Mouse (Mus musculus): ENCODE measurements around the gene Fam178b. TPM values are rescaled to one million over a fixed set of nuclear protein-coding genes. Genes with fewer than 3 reads are reported as not detected.

The Fam178b gene
- polyA plus RNA-seq, 1 experiment, result not detected

DNA sequence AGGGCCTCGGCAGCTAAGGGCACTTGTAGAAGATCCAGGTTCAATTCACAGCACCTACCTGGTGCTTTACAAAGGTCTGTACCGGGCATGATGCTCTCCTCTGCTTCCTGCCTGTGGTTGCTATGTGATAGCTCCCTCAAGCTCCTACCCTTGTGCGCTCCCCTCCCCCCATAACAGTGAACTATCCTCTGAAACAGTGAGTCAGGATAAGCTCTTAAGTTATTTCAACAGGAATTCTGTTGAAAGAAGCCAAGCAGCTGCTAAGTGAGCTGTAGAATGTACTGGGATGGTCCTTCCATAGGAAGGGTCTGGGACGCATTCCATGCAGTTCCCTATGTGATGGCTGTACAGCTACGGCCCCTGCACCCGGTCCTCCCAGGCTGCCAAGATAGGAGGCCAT, 149.4 kb downstream of the Fam178b start:
- Histone ChIP-seq H3K27ac (ENCODE audit: insufficient read depth, low read depth, low read length) (no peak overlapping the region), H3K4me1 (ENCODE audit: control insufficient read depth, insufficient read depth, low read length) (peaks cover 21% of the 10 kb centered on the region), H3K4me3 (ENCODE audit: insufficient read depth, low read depth, low read length) (no peak overlapping the region)
- WGBS, result 87% methylated on average over 6 of the region's 6 CpGs
- no peak for TF ChIP-seq POLR2A (IDR thresholded peaks at IDR 0.05; ENCODE audit: insufficient read depth, low read depth, low read length)

DNA sequence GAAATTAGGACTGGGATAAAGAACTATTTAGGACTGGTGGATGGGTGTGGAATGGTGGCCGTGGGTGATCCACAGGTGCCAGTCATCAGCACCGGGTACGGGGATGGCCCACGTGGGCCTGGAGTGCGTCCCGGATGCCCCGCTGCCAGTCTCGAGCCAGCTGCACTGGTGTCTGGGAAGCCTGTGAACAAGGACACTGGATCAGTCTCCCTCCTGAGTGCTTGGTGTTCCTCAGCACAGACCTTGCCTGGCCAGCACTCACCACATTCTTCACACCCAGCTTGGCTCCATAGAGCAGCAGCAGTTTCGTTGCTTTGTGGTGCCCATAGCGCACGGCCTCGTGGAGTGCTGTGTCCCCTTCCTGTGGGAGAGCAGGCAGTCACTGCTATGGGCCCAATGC, 151.5 kb downstream of the Fam178b start:
- TF ChIP-seq POLR2A (IDR thresholded peaks at IDR 0.05; ENCODE audit: insufficient read depth, low read depth, low read length) (no peak), CTCF (IDR thresholded peaks at IDR 0.05; ENCODE audit: insufficient read depth, low read depth, low read length) (no peak)
- Histone ChIP-seq H3K27ac (ENCODE audit: insufficient read depth, low read depth, low read length) (no peak overlapping the region), H3K4me3 (ENCODE audit: insufficient read depth, low read depth, low read length) (no peak overlapping the region), H3K4me1 (ENCODE audit: control insufficient read depth, insufficient read depth, low read length) (peaks cover 17% of the 10 kb centered on the region)
- WGBS, result 93% methylated on average over 12 of the region's 12 CpGs

DNA sequence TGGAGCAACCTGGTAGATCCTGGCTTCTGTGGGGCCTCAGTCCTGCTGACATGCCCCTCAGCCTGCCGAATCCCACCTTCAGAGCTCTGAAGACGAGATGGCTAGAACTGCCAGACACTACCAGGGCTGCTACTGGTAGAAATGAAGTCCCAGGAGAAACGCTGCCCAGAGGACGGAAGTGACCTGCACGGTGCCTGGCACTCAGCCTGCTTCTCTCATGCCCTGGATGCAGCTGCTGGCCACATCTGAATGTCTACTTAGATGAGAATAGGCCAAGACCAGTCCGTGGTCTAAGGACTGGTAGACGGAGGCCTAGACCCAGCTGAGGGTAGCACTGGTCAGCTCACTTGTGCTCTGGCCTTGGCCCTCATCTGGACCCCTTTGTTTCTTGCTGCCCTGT, 152.0 kb downstream of the Fam178b start:
- Histone ChIP-seq H3K4me1 (ENCODE audit: control insufficient read depth, insufficient read depth, low read length) (peaks cover 14% of the 10 kb centered on the region), H3K27ac (ENCODE audit: insufficient read depth, low read depth, low read length) (no peak overlapping the region), H3K4me3 (ENCODE audit: insufficient read depth, low read depth, low read length) (no peak overlapping the region)
- 81% methylated on average over 7 of the region's 7 CpGs for WGBS
- TF ChIP-seq CTCF (IDR thresholded peaks at IDR 0.05; ENCODE audit: insufficient read depth, low read depth, low read length) (no peak), POLR2A (IDR thresholded peaks at IDR 0.05; ENCODE audit: insufficient read depth, low read depth, low read length) (no peak)

DNA sequence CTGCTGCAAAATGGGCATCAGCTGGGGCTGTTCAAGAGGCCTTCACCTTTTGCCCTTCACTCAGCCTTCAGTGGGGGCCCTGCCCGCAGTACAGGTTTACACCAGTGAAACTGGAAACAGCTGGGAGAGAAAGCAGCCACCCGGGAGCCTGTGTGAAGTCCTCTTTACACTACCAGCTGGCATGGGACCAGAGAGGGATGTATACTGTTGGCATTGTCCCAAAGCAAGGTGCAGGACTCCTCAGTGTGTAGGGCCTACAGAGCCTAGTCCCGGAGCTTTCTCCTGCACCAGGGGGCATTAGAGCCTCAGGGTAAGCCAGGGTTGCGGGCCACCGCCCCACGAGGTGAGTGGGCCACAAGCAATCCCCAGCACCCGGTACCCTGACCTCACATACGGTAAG, 152.5 kb downstream of the Fam178b start:
- Histone ChIP-seq H3K4me1 (ENCODE audit: control insufficient read depth, insufficient read depth, low read length) (peaks cover 9% of the 10 kb centered on the region), H3K4me3 (ENCODE audit: insufficient read depth, low read depth, low read length) (no peak overlapping the region), H3K27ac (ENCODE audit: insufficient read depth, low read depth, low read length) (no peak overlapping the region)
- WGBS, result 71% methylated on average over 8 of the region's 8 CpGs
- TF ChIP-seq POLR2A (IDR thresholded peaks at IDR 0.05; ENCODE audit: insufficient read depth, low read depth, low read length) (no peak), CTCF (IDR thresholded peaks at IDR 0.05; ENCODE audit: insufficient read depth, low read depth, low read length) (no peak)

DNA sequence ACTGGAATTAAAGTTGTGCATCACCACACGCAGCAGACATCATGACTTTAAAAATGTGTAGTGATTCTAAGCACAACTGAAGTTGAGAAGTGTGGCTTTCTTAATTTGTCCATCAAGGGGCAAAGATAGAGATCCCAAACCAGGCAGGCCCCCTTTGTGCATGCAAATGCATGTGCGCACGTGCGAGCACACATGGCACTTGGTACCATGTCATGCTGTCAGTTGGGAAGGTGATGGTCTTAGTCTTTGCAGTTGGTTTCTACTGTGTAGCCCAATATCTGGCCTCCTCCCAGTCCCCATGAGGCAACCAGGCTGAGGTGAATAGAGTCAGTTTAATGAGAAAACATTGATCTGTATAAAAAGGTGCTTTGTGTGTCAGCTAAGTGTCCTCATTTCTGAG, 153.1 kb downstream of the Fam178b start:
- H3K27ac ChIP-seq (ENCODE audit: insufficient read depth, low read depth, low read length), result no peak overlapping the region
- no peak overlapping the region for H3K4me3 ChIP-seq (ENCODE audit: insufficient read depth, low read depth, low read length)
- peaks cover 5% of the 10 kb centered on the region; the same call in 1 of the 2 replicates for H3K4me1 ChIP-seq (ENCODE audit: control insufficient read depth, insufficient read depth, low read length)
- 94% methylated on average over 4 of the region's 4 CpGs for WGBS
- TF ChIP-seq POLR2A (IDR thresholded peaks at IDR 0.05; ENCODE audit: insufficient read depth, low read depth, low read length), result no peak
- TF ChIP-seq CTCF (IDR thresholded peaks at IDR 0.05; ENCODE audit: insufficient read depth, low read depth, low read length), result no peak

DNA sequence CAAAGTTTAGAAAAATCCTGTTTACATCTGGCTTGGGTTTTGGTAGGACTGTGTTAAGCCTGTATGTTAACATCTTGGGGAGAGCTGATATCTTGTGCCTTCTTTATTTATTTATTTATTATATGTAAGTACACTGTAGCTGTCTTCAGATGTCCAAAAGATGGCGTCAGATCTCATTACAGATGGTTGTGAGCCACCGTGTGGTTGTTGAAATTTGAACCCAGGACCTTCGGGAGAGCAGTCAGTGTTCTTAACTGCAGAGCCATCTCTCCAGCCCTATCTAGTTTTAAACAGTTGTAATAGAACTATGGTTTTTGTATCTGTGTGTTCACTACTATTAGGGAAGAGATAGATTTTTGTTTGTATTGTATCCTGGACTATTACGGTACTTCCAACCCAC, 153.7 kb downstream of the Fam178b start:
- TF ChIP-seq CTCF (IDR thresholded peaks at IDR 0.05; ENCODE audit: insufficient read depth, low read depth, low read length) (no peak), POLR2A (IDR thresholded peaks at IDR 0.05; ENCODE audit: insufficient read depth, low read depth, low read length) (no peak)
- WGBS, result 86% methylated on average over 4 of the region's 4 CpGs
- Histone ChIP-seq H3K4me3 (ENCODE audit: insufficient read depth, low read depth, low read length) (no peak overlapping the region), H3K4me1 (ENCODE audit: control insufficient read depth, insufficient read depth, low read length) (no peaks in the 10 kb centered on the region), H3K27ac (ENCODE audit: insufficient read depth, low read depth, low read length) (no peak overlapping the region)

DNA sequence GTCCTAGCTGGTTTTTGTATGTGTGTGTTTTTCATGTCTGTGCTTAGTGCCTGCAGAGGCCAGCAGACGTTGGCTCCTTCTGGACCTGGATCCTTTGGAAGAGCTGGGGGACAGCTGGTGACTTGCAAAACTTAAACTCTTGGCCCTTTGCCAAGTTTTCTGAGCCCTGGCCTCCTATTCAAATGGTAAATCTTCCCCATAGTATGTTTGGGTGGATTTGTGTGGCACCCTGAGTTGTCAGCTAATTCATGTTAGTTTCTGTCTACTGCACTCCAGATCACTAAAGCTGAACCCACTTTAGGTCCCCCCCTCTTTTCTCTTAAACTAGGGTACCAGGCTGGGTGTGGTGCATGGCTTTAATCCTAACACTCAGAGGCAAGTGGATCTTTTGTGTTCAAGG, 154.6 kb downstream of the Fam178b start:
- WGBS, result 24% methylated on average over 1 of the region's 1 CpGs
- Histone ChIP-seq H3K4me3 (ENCODE audit: insufficient read depth, low read depth, low read length) (no peak overlapping the region), H3K27ac (ENCODE audit: insufficient read depth, low read depth, low read length) (no peak overlapping the region), H3K4me1 (ENCODE audit: control insufficient read depth, insufficient read depth, low read length) (no peaks in the 10 kb centered on the region)
- no peak for TF ChIP-seq CTCF (IDR thresholded peaks at IDR 0.05; ENCODE audit: insufficient read depth, low read depth, low read length)
- no peak for TF ChIP-seq POLR2A (IDR thresholded peaks at IDR 0.05; ENCODE audit: insufficient read depth, low read depth, low read length)

DNA sequence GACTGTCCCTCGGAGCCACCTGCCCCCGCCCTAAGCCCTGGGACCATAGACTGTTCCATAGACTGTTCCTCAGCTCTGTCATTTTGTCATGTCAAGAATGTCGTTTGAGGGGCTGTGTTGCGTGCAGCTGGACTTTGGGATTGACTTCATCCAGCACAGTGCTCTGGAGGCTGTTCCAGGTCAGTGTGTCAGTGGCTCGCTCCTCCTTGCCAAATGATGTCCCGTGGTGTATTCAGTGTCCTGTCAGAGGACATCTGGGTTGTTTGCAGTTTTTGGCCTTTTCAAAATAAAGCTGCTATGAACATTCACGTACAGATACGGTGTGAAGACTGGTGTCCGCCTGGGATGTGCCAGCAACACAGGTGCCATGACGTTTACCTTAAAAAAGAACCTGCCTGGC, 156.1 kb downstream of the Fam178b start:
- H3K4me3 ChIP-seq (ENCODE audit: insufficient read depth, low read depth, low read length), result no peak overlapping the region
- no peak overlapping the region for H3K27ac ChIP-seq (ENCODE audit: insufficient read depth, low read depth, low read length)
- 93% methylated on average over 10 of the region's 10 CpGs for WGBS
- TF ChIP-seq CTCF (IDR thresholded peaks at IDR 0.05; ENCODE audit: insufficient read depth, low read depth, low read length) (no peak), POLR2A (IDR thresholded peaks at IDR 0.05; ENCODE audit: insufficient read depth, low read depth, low read length) (no peak)
- no peaks in the 10 kb centered on the region for H3K4me1 ChIP-seq (ENCODE audit: control insufficient read depth, insufficient read depth, low read length)

DNA sequence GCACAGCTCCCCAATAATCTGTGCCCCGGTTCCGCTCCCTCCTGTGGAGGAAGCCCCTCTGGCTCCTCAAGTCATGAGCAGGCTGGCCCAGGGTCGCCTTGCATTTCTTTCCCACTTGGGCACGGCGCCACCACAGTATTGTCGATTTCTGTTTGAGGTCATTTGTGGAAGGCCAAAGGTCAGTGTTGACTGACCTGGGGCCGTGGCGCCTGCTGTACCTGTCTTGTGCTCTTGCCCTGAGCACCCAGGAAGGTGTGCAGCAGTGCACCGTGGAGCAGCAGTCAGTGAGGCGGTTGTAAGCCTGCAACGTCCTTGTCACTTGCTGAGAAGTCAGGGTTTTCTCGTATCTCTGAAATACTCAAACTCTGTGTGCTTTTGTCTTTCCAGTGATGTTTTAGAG, 157.2 kb downstream of the Fam178b start:
- no peak overlapping the region for H3K27ac ChIP-seq (ENCODE audit: insufficient read depth, low read depth, low read length)
- 94% methylated on average over 12 of the region's 12 CpGs for WGBS
- H3K4me1 ChIP-seq (ENCODE audit: control insufficient read depth, insufficient read depth, low read length), result no peaks in the 10 kb centered on the region
- H3K4me3 ChIP-seq (ENCODE audit: insufficient read depth, low read depth, low read length), result no peak overlapping the region
- TF ChIP-seq CTCF (IDR thresholded peaks at IDR 0.05; ENCODE audit: insufficient read depth, low read depth, low read length) (no peak), POLR2A (IDR thresholded peaks at IDR 0.05; ENCODE audit: insufficient read depth, low read depth, low read length) (no peak)

DNA sequence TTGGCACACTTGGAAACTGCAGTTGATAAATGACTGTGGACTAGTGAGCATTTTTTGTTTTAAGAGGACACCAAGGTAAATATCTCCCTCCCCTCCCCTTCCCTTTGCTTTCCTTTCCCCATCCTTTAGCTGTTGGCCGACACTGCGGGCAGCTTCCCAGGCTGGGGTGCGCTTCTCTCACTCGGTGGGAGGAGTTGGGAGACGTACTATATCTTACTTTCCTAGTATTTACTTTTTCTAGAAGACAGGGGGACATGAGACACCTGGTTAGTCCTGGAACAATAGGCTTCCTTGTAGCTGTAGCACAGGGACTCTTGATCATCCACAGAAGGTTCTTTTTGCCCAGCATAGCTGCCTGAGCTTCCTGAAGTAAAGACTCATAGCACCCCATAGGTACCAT, 158.9 kb downstream of the Fam178b start:
- TF ChIP-seq POLR2A (IDR thresholded peaks at IDR 0.05; ENCODE audit: insufficient read depth, low read depth, low read length) (no peak), CTCF (IDR thresholded peaks at IDR 0.05; ENCODE audit: insufficient read depth, low read depth, low read length) (no peak)
- no peak overlapping the region for H3K27ac ChIP-seq (ENCODE audit: insufficient read depth, low read depth, low read length)
- no peak overlapping the region for H3K4me3 ChIP-seq (ENCODE audit: insufficient read depth, low read depth, low read length)
- peaks cover under 1% of the 10 kb centered on the region; the same call in 1 of the 2 replicates for H3K4me1 ChIP-seq (ENCODE audit: control insufficient read depth, insufficient read depth, low read length)
- 89% methylated on average over 5 of the region's 5 CpGs for WGBS
